Mouse (Mus musculus): ENCODE measurements around the gene Crtc3. TPM values are rescaled to one million over a fixed set of nuclear protein-coding genes. Genes with fewer than 3 reads are reported as not detected.

The Crtc3 gene
- polyA plus RNA-seq, 1 experiment from 2014 or later, result 16.8 TPM

DNA sequence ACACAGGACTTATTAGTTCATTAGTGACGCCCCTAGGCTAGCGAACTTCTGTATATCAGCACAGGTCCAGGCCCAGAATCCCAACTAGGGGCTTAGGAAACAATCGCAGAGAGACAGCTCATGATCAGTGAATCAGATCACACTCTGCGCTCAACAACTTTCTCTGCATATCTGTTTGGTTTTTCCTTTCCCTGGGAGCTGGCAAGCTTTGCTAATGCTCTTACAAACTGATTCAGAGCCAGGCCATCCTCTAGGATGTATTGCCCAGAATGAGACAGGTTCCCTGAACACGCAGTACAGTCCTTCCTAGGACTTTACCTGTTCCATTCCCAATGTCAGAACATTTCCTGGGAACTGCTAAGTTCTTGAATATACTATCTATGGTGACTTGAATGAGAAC is 61.7 kb downstream of the Crtc3 start:
- 88% methylated on average over 5 of the region's 5 CpGs for WGBS
- no peak for ATAC-seq (ENCODE audit: low FRiP score)
- peaks cover 7% of the 10 kb centered on the region; the same call in 1 of the 2 replicates for H3K4me1 ChIP-seq (replicated peaks; ENCODE audit: control insufficient read depth, insufficient read depth, low read length)
- H3K27me3 ChIP-seq (ENCODE audit: control insufficient read depth, insufficient read depth, low read length), result no peaks in the 10 kb centered on the region
- no peaks in the 10 kb centered on the region for H3K9me3 ChIP-seq (ENCODE audit: control insufficient read depth, low read length)
- H3K4me2 ChIP-seq (replicated peaks), result no peak overlapping the region
- H3K27ac ChIP-seq, result no peak overlapping the region
- no peak for DNase-seq (ENCODE audit: low spot score)
- no peak overlapping the region for H3K4me3 ChIP-seq (replicated peaks; ENCODE audit: low read length)
- H3K9ac ChIP-seq, result no peak overlapping the region
- no peaks in the 10 kb centered on the region; the same call in 1 of the 2 replicates for H3K36me3 ChIP-seq (replicated peaks; ENCODE audit: control insufficient read depth, insufficient read depth)

DNA sequence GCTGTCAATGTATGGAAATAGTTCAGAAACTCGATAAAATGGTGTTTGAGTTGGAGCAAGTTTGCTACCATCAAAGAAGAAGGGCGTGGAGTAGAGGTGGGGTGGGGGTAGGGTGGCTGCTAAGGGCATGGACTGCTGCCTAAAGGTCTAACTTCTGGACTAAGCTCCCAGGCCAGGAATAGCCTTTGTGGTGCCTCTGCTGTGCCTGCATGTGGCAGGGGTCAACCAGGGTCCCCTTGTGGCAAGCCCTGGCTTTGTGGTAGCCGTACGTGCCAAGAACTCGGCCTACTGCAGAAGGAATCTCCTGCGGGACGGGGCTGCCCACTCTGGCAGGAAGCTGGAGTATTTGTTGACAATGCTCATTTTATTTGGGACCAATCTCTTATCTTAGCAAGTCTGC is 62.8 kb downstream of the Crtc3 start:
- 77% methylated on average over 7 of the region's 7 CpGs for WGBS
- H3K4me3 ChIP-seq (replicated peaks; ENCODE audit: low read length), result no peak overlapping the region
- H3K27me3 ChIP-seq (ENCODE audit: control insufficient read depth, insufficient read depth, low read length), result no peaks in the 10 kb centered on the region
- H3K4me1 ChIP-seq (replicated peaks; ENCODE audit: control insufficient read depth, insufficient read depth, low read length), result peaks cover 7% of the 10 kb centered on the region; the same call in 1 of the 2 replicates
- H3K9me3 ChIP-seq (ENCODE audit: control insufficient read depth, low read length), result no peaks in the 10 kb centered on the region
- H3K4me2 ChIP-seq (replicated peaks), result no peak overlapping the region
- no peak overlapping the region for H3K27ac ChIP-seq
- no peak for DNase-seq (ENCODE audit: low spot score)
- H3K36me3 ChIP-seq (replicated peaks; ENCODE audit: control insufficient read depth, insufficient read depth), result no peaks in the 10 kb centered on the region; the same call in 1 of the 2 replicates
- ATAC-seq (ENCODE audit: low FRiP score), result no peak
- no peak overlapping the region for H3K9ac ChIP-seq

DNA sequence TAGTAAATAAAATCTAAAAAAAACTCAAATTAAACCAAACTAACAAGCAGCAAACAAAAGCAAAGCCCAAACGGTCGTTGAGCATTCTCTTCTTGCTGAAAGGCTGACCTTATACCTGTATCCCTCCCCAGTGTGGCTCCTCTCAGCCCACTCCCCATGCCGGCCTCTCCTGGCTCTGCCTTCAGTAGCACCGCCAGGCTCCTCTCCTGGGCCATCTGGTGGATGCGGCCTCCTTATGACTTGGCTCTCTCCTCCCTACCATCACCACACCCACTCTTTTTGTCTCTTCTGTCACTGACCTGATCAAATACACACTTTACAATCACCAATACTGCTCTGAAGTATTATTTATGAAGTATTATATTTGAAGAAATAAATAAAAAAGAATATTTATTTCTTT is 65.4 kb downstream of the Crtc3 start:
- H3K9ac ChIP-seq, result no peak overlapping the region
- H3K27me3 ChIP-seq (ENCODE audit: control insufficient read depth, insufficient read depth, low read length), result no peaks in the 10 kb centered on the region
- H3K36me3 ChIP-seq (replicated peaks; ENCODE audit: control insufficient read depth, insufficient read depth), result no peaks in the 10 kb centered on the region
- no peak overlapping the region for H3K4me2 ChIP-seq (replicated peaks)
- H3K9me3 ChIP-seq (ENCODE audit: control insufficient read depth, low read length), result no peaks in the 10 kb centered on the region
- ATAC-seq (ENCODE audit: low FRiP score) (no peak), DNase-seq (ENCODE audit: low spot score) (no peak)
- no peaks in the 10 kb centered on the region for H3K4me1 ChIP-seq (replicated peaks; ENCODE audit: control insufficient read depth, insufficient read depth, low read length)
- no peak overlapping the region for H3K4me3 ChIP-seq (replicated peaks; ENCODE audit: low read length)
- WGBS, result 87% methylated on average over 5 of the region's 5 CpGs
- H3K27ac ChIP-seq, result no peak overlapping the region

DNA sequence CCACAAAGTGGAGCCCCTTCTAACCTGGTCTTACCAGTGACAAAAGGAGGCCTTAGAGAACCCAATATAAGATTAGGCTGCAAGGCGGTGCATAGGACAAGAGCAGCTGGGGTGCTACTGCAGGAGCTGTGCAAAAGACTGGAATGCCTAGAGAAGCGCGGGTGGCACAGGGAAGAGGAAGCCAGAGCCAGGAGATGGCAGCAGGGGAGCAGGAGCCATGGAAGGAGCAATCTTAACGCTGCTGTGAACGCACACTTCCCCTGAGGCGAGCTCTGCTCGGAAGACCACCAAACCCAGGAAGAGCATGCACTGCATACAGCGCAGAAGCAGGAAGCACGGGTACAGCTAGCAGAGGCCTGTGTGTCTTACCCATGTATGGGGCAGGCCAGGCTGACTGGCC is 72.6 kb downstream of the Crtc3 start:
- 72% methylated on average over 9 of the region's 9 CpGs for WGBS
- H3K4me3 ChIP-seq (replicated peaks; ENCODE audit: low read length), result no peak overlapping the region
- peaks cover 13% of the 10 kb centered on the region for H3K36me3 ChIP-seq (replicated peaks; ENCODE audit: control insufficient read depth, insufficient read depth)
- no peak for ATAC-seq (ENCODE audit: low FRiP score)
- H3K27ac ChIP-seq, result no peak overlapping the region
- no peak overlapping the region for H3K9ac ChIP-seq
- no peak overlapping the region for H3K4me2 ChIP-seq (replicated peaks)
- H3K27me3 ChIP-seq (ENCODE audit: control insufficient read depth, insufficient read depth, low read length), result no peaks in the 10 kb centered on the region
- DNase-seq (ENCODE audit: low spot score), result no peak
- H3K9me3 ChIP-seq (ENCODE audit: control insufficient read depth, low read length), result no peaks in the 10 kb centered on the region
- H3K4me1 ChIP-seq (replicated peaks; ENCODE audit: control insufficient read depth, insufficient read depth, low read length), result no peaks in the 10 kb centered on the region

DNA sequence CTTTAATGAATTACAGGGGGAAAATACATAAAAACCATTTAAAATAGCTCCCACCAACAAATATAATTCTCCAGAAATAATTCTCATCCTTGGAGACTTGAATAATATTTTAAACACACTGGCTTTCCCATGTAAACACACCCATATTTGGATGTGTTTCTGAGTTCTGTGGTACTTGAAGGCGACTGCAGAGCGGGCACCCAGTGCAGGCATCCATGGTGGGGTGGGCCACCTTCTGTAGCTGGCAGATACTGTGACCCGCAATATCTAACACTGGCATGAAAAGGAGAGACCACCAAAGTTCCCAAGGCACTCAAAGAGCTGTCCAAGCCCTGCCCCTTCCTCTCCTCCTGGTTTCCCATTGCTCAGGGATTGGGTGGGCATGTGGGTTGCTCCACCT is 74.6 kb downstream of the Crtc3 start:
- no peak overlapping the region for H3K4me3 ChIP-seq (replicated peaks; ENCODE audit: low read length)
- no peak for ATAC-seq (ENCODE audit: low FRiP score)
- 95% methylated on average over 3 of the region's 3 CpGs for WGBS

DNA sequence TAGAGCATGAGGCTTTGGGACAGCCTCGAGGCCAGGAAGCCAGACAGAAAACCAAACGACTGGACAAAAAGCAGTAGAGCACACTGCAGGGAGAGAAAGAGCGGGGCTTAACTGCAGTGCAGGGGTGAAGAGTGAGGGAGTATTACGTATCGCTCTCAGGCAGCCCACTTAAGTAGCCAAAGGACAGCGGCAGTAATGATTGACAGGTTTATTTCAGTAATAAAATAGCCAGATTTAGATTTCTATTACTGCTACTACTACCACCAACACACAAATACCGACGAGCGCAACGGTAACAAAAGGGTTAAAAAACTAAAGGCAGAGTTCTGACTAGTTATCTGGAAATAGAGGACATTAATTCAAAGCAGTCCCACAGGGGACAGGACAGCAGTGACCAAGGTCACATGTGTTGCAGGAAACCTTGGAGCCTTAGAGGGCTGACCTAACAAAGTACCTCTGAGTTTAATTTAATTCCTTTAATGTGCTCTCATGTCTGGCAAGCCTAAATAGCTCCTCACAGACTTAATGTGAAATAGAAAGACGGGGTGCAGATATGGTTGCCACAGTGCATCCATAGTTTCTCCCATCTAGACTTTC is 76.4 kb downstream of the Crtc3 start:
- Histone ChIP-seq H3K9ac (no peak overlapping the region), H3K4me1 (replicated peaks; ENCODE audit: control insufficient read depth, insufficient read depth, low read length) (no peaks in the 10 kb centered on the region), H3K4me3 (replicated peaks; ENCODE audit: low read length) (no peak overlapping the region), H3K36me3 (replicated peaks; ENCODE audit: control insufficient read depth, insufficient read depth) (peaks cover 12% of the 10 kb centered on the region), H3K27ac (no peak overlapping the region), H3K27me3 (ENCODE audit: control insufficient read depth, insufficient read depth, low read length) (no peaks in the 10 kb centered on the region), H3K4me2 (replicated peaks) (no peak overlapping the region), H3K9me3 (ENCODE audit: control insufficient read depth, low read length) (no peaks in the 10 kb centered on the region)
- DNase-seq (ENCODE audit: low spot score) (no peak), ATAC-seq (ENCODE audit: low FRiP score) (no peak)
- WGBS, result 66% methylated on average over 11 of the region's 11 CpGs

More for the DNA sequence above, 74.6 kb downstream of the Crtc3 start:
- Histone ChIP-seq H3K9ac (no peak overlapping the region), H3K9me3 (ENCODE audit: control insufficient read depth, low read length) (no peaks in the 10 kb centered on the region), H3K4me1 (replicated peaks; ENCODE audit: control insufficient read depth, insufficient read depth, low read length) (no peaks in the 10 kb centered on the region), H3K27ac (no peak overlapping the region), H3K36me3 (replicated peaks; ENCODE audit: control insufficient read depth, insufficient read depth) (peaks cover 13% of the 10 kb centered on the region), H3K4me2 (replicated peaks) (no peak overlapping the region), H3K27me3 (ENCODE audit: control insufficient read depth, insufficient read depth, low read length) (no peaks in the 10 kb centered on the region)
- no peak for DNase-seq (ENCODE audit: low spot score)

DNA sequence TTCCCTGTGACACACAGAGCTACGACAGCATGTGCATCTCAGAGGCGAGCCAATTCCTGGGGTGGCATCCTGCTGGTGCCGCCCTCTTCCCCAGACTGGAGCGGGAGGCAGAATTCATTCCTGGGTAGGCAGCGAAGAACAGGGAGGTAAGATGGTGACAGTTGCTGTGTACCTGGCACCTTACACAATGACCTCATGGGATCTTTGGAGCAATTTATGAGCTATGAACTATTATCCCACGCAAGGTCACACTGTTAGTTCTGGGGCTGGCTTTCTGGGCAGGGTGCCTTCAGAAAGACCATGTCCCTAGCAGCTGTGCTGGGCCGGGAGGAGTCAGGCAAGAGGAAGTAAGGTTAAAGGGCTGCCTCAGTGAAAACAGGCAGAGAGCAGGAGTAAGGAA is 77.0 kb downstream of the Crtc3 start:
- H3K9ac ChIP-seq, result no peak overlapping the region
- 79% methylated on average over 7 of the region's 7 CpGs for WGBS
- DNase-seq (ENCODE audit: low spot score) (no peak), ATAC-seq (ENCODE audit: low FRiP score) (no peak)
- no peaks in the 10 kb centered on the region for H3K4me1 ChIP-seq (replicated peaks; ENCODE audit: control insufficient read depth, insufficient read depth, low read length)
- no peaks in the 10 kb centered on the region for H3K9me3 ChIP-seq (ENCODE audit: control insufficient read depth, low read length)
- no peaks in the 10 kb centered on the region for H3K27me3 ChIP-seq (ENCODE audit: control insufficient read depth, insufficient read depth, low read length)
- peaks cover 8% of the 10 kb centered on the region for H3K36me3 ChIP-seq (replicated peaks; ENCODE audit: control insufficient read depth, insufficient read depth)
- no peak overlapping the region for H3K4me2 ChIP-seq (replicated peaks)
- no peak overlapping the region for H3K27ac ChIP-seq
- H3K4me3 ChIP-seq (replicated peaks; ENCODE audit: low read length), result no peak overlapping the region

DNA sequence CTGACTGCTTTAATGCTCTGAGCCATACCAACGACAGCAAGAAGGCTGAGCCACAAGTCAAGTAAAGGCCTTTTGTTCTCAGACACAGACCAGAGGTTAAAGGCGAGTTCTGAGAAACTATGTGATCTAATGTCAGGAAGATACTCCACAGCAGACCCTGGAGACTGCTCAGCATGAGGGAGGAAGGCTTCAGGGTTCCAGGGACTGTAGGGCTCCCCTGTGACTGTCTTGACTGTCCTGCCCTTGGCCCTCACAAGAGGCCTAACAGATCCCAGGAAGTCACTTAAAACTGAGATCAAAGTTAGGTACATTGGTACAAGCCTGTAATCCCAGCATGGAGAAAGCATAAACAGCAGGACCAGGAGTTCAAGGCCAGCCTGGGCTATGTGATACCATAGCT is 81.2 kb downstream of the Crtc3 start:
- Histone ChIP-seq H3K4me3 (replicated peaks; ENCODE audit: low read length) (no peak overlapping the region), H3K4me1 (replicated peaks; ENCODE audit: control insufficient read depth, insufficient read depth, low read length) (no peaks in the 10 kb centered on the region), H3K36me3 (replicated peaks; ENCODE audit: control insufficient read depth, insufficient read depth) (0 out of 2 replicates have a peak, but pooled peaks cover 8% of the 10 kb centered on the region), H3K9me3 (ENCODE audit: control insufficient read depth, low read length) (no peaks in the 10 kb centered on the region), H3K9ac (no peak overlapping the region), H3K4me2 (replicated peaks) (no peak overlapping the region), H3K27me3 (ENCODE audit: control insufficient read depth, insufficient read depth, low read length) (no peaks in the 10 kb centered on the region), H3K27ac (no peak overlapping the region)
- DNase-seq (ENCODE audit: low spot score) (no peak), ATAC-seq (ENCODE audit: low FRiP score) (no peak)
- 30% methylated on average over 2 of the region's 2 CpGs for WGBS

DNA sequence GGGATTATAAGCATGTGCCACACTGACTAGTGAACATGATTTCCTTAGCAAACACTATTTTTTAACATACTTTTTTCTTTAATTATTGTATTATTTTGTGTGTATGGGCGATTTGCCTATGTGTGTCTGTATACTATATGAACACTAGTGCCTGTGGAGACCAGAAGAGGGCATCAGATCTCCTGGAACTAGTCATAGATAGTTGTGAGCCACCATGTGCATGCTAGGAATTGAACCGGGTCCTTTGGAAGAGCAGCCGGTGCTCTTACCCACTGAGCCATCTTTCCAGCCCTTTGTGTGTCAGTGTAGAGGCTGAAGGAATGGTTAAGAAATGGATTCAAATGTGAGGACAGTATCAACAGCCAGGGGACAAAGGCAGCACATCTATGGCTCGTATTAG is 82.2 kb downstream of the Crtc3 start:
- H3K4me2 ChIP-seq (replicated peaks), result no peak overlapping the region
- DNase-seq (ENCODE audit: low spot score) (no peak), ATAC-seq (ENCODE audit: low FRiP score) (no peak)
- H3K4me1 ChIP-seq (replicated peaks; ENCODE audit: control insufficient read depth, insufficient read depth, low read length), result no peaks in the 10 kb centered on the region
- 81% methylated on average over 4 of the region's 4 CpGs for WGBS
- no peaks in the 10 kb centered on the region for H3K27me3 ChIP-seq (ENCODE audit: control insufficient read depth, insufficient read depth, low read length)
- H3K9me3 ChIP-seq (ENCODE audit: control insufficient read depth, low read length), result no peaks in the 10 kb centered on the region
- H3K27ac ChIP-seq, result no peak overlapping the region
- H3K36me3 ChIP-seq (replicated peaks; ENCODE audit: control insufficient read depth, insufficient read depth), result 0 out of 2 replicates have a peak, but pooled peaks cover 10% of the 10 kb centered on the region
- no peak overlapping the region for H3K4me3 ChIP-seq (replicated peaks; ENCODE audit: low read length)
- H3K9ac ChIP-seq, result no peak overlapping the region

DNA sequence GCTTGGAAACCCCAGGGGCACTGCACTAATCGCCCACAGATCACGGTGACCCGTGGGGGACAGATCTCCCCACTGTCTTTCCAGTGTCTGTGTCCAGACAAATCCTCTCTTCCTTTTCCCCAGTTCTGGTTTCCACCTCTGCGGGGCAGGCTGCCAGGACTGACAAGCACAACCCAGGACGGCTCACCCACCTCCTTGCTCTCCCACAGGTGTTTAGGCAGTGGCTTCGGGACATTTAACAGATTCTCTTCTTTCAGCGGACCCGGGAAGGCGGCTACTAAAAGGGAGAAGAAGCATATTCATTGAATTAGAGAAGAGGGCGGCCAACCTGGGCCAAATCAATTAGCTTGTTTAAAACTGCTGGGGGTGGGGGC is 83.1 kb downstream of the Crtc3 start:
- Histone ChIP-seq H3K36me3 (replicated peaks; ENCODE audit: control insufficient read depth, insufficient read depth) (peaks cover 18% of the 10 kb centered on the region; the same call in 1 of the 2 replicates), H3K4me1 (replicated peaks; ENCODE audit: control insufficient read depth, insufficient read depth, low read length) (no peaks in the 10 kb centered on the region), H3K4me3 (replicated peaks; ENCODE audit: low read length) (no peak overlapping the region), H3K4me2 (replicated peaks) (no peak overlapping the region), H3K9ac (no peak overlapping the region), H3K27me3 (ENCODE audit: control insufficient read depth, insufficient read depth, low read length) (no peaks in the 10 kb centered on the region), H3K27ac (no peak overlapping the region), H3K9me3 (ENCODE audit: control insufficient read depth, low read length) (no peaks in the 10 kb centered on the region)
- ATAC-seq (ENCODE audit: low FRiP score) (no peak), DNase-seq (ENCODE audit: low spot score) (no peak)
- 7% methylated on average over 10 of the region's 10 CpGs for WGBS

Measured in hindbrain, embryonic 14.5 days (tissue).